Mouse (Mus musculus) urinary bladder, postnatal 4 days (tissue): ENCODE measurements at regions not wholly inside any gene's neighbourhood (a gene's known extent, or its start where the extent isn't known, plus 50 kb on each side); places are given as distances from the start of the nearest gene placed in this dataset.
"Not testable (repeated sequence)": the region's sequence is repeated elsewhere in the genome, so short reads cannot be mapped to it uniquely, and the experiment has no call there.

Experiments used
- DNase-seq, 2 experiments: peaks; one replicate each; pipeline ENCODE4 v3.0.0; 2021 to 2022; ENCODE audit warnings: low spot score in 2 of 2

GRCm38 (mm10) chr9:3116311-3116710 lies 79.6 kb downstream of the Gm10715 start:
- not testable (repeated sequence) for DNase-seq

- no peak for DNase-seq
Observed at GRCm38 (mm10) chr9:3161181-3161580, 124.5 kb downstream of the Gm10715 start.

GRCm38 (mm10) chr9:3184343-3184742 lies 147.7 kb downstream of the Gm10715 start:
- DNase-seq: no peak

- peak in 1 of 2 experiments; percentile 71 for DNase-seq
Observed at GRCm38 (mm10) chr9:3199151-3200018, 135.6 kb upstream of the Alkbh8 start.

- not testable (repeated sequence) for DNase-seq
Observed at GRCm38 (mm10) chr9:3200019-3200347, 135.0 kb upstream of the Alkbh8 start.

- DNase-seq: not testable (repeated sequence)
Observed at GRCm38 (mm10) chr9:3208120-3208519, 126.8 kb upstream of the Alkbh8 start.

DNA sequence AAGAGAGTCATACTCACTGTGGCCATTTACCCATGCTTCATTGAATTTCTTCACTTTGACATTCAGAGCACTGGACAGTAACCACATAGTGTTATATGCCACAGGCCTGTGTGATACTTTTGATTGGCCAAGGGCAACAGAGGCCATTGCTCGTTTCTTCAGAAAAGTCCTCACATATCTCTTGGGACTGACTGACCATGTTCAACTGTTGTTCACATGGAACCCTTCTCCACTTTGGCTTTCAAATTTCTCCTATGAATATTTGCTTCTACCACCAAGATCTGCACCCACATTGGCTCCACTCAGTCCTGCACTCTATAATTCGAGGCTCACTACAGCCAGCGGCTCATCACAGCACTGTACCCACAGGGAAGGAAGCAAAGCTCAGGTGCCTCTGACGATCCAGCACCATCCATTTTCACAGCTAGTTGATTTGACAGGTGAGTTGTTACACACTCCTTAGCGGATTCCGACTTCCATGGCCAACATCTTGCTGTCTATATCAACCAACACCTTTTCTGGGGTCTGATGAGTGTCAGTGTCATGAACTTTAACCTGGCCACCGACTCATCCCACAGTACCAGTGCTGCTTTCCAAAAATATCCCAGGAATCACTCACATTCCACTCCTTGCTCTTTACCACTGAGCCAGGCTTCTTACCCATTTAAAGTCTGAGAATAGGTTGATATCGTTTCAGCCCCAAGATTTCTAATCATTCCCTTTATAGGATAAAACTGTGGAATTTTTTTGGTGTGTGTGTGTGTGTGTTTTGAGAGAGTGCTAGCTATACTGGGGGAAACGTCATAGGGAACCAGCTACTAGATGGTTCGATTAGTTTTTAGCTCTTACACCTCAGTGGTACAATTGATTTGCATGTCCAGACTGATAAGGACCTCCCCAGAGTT lies 76.3 kb upstream of the Alkbh8 start:
- DNase-seq: peak in 1 of 2 experiments; percentile 75

GRCm38 (mm10) chr9:3260181-3260580 lies 74.8 kb upstream of the Alkbh8 start:
- no peak for DNase-seq

GRCm38 (mm10) chr9:3260860-3261259 lies 74.1 kb upstream of the Alkbh8 start:
- no peak for DNase-seq

GRCm38 (mm10) chr9:3264467-3264866 lies 70.5 kb upstream of the Alkbh8 start:
- no peak for DNase-seq

DNA sequence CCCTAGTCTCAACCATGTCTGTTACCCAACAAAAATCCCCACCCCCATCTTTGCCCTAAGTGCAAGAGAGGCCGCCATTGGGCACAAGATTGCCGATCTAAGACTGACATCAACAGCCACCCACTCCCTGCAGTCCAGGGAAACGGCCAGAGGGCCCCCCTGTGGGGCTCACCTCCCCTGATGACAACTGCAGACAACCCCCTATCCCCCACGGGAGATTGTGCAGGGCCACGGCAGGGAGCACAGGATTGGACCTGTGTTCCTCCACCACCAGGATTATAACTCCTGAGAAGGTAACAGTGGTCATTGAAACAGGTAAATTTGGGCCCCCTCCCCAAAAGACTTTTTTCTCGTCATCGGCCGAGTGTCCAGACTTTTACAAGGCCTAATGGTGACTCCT lies 54.4 kb upstream of the Alkbh8 start:
- DNase-seq: not testable (repeated sequence)

GRCm38 (mm10) chr9:3281906-3282305 lies 53.0 kb upstream of the Alkbh8 start:
- DNase-seq: not testable (repeated sequence)

DNA sequence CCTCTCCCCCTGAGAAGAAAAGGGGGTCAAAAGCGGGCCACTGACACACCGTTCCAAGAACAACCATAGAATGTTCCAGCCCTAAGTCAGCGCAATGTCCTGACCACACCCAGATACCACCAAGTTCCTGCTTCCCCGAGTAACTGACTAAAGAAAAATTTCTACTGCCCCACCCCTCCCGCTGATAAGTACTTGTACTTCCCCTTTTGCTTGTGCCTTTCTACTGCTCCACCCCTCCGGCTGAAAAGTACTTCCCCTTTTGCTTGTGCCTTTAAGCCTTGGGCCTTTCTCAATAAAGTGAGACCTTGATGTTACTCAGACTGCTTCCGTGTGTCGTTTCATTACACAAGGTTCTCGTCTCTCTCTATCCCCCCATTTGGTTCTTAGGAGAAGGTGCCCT lies 51.6 kb upstream of the Alkbh8 start:
- not testable (repeated sequence) for DNase-seq
